Mouse (Mus musculus): ENCODE data around the gene Fdxr. TPM values are rescaled to one million over a fixed set of nuclear protein-coding genes. Genes with fewer than 3 reads are reported as not detected.

The Fdxr gene
- polyA plus RNA-seq, 1 experiment from 2014 or later: 17.6 TPM

DNA sequence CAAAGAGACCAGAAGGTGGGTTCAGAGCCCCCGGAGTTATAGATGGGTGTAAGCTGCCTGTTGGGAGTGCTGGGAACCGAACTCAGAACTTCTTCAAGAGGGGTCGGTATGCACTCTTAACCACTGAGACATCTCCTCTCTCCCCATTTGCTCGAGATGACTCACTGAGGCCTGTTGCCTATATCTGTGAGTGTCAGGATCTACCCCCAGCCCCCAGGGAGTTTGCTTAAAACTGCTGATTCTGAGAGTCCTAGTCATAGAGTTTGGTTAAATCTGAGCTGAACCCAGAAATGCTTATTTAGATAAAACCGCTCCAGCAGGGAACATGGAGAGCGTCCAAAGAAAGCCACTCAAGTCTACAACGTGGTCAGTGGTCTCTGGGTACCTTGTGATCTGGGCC is 2.7 kb downstream of the Fdxr start:
- Histone ChIP-seq H3K36me3 (replicated peaks) (peaks cover 12% of the 10 kb centered on the region), H3K27me3 (replicated peaks; ENCODE audit: low read depth, poor library complexity, severe bottlenecking) (peaks cover 12% of the 10 kb centered on the region), H3K4me3 (no peak overlapping the region), H3K9me3 (no peaks in the 10 kb centered on the region), H3K4me1 (peaks cover 48% of the 10 kb centered on the region), H3K27ac (replicated peaks) (no peak overlapping the region)
- 88% methylated on average over 7 of the region's 7 CpGs for WGBS
- no peak for DNase-seq (ENCODE audit: low spot score)

DNA sequence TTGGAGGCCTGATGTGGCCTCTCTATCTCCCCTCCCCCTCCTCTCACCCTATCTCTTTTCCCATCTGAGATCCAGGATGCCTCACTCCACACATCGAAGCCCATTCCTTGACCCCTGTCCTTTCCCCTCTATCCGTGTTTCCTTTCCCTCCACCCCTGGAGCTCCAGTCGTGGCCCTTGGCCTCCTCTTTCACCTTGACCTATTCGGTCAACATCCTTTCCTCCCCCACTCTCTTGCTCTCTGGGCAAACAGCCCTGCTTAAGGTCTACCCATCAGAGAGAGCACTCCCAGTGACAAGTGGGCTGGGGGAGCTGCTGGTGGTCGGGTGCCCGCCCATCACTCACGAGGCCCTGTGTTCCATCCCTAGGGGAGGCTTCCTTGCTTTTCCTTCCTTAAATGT is 3.1 kb downstream of the Fdxr start:
- H3K4me1 ChIP-seq: peaks cover 48% of the 10 kb centered on the region

GRCm38 (mm10) chr11:115272894-115273498 is 3.9 kb downstream of the Fdxr start:
- Histone ChIP-seq H3K9me3 (no peaks in the 10 kb centered on the region), H3K4me1 (peaks cover 50% of the 10 kb centered on the region), H3K36me3 (replicated peaks) (peaks cover 24% of the 10 kb centered on the region), H3K4me3 (no peak overlapping the region), H3K27ac (replicated peaks) (no peak overlapping the region), H3K27me3 (replicated peaks; ENCODE audit: low read depth, poor library complexity, severe bottlenecking) (peaks cover 24% of the 10 kb centered on the region)
- WGBS: 79% methylated on average over 10 of the region's 10 CpGs
- DNase-seq (ENCODE audit: low spot score): no peak

More for the DNA sequence above, 3.1 kb downstream of the Fdxr start:
- Histone ChIP-seq H3K36me3 (replicated peaks) (peaks cover 17% of the 10 kb centered on the region), H3K27me3 (replicated peaks; ENCODE audit: low read depth, poor library complexity, severe bottlenecking) (peaks cover 16% of the 10 kb centered on the region), H3K4me3 (no peak overlapping the region), H3K27ac (replicated peaks) (no peak overlapping the region), H3K9me3 (no peaks in the 10 kb centered on the region)
- WGBS: 61% methylated on average over 7 of the region's 7 CpGs
- no peak for DNase-seq (ENCODE audit: low spot score)

- Histone ChIP-seq H3K36me3 (replicated peaks) (peaks cover 28% of the 10 kb centered on the region), H3K4me3 (no peak overlapping the region), H3K4me1 (peaks cover 58% of the 10 kb centered on the region), H3K27ac (replicated peaks) (no peak overlapping the region), H3K27me3 (replicated peaks; ENCODE audit: low read depth, poor library complexity, severe bottlenecking) (peaks cover 39% of the 10 kb centered on the region), H3K9me3 (no peaks in the 10 kb centered on the region)
- 74% methylated on average over 10 of the region's 10 CpGs for WGBS
- no peak for DNase-seq (ENCODE audit: low spot score)
Observed at GRCm38 (mm10) chr11:115271481-115271880, 5.4 kb downstream of the Fdxr start.

DNA sequence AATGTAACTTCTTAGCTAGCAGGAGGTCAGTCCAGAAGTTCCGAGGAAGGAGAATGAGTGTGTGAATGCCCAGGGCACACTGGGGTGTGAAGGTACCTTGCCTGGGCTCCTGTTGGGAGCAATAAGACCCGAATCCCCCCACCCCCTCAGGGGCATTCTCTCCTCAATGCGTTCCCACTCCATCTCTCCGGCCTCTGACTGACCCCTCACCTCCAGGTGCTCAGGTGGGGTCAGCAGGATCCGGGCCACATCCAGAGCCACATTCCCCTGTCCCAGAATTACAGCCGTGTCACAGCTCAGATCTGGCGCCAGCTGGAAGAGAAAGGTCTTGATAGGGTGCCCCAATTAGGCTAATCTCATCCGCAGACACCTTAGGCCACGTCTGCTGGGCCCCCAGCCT is 5.8 kb downstream of the Fdxr start:
- DNase-seq (ENCODE audit: low spot score): no peak
- 81% methylated on average over 9 of the region's 9 CpGs for WGBS
- peaks cover 58% of the 10 kb centered on the region for H3K4me1 ChIP-seq
- H3K27me3 ChIP-seq (replicated peaks; ENCODE audit: low read depth, poor library complexity, severe bottlenecking): peaks cover 43% of the 10 kb centered on the region
- no peak overlapping the region for H3K27ac ChIP-seq (replicated peaks)
- H3K9me3 ChIP-seq: no peaks in the 10 kb centered on the region
- peaks cover 28% of the 10 kb centered on the region for H3K36me3 ChIP-seq (replicated peaks)
- H3K4me3 ChIP-seq: no peak overlapping the region

GRCm38 (mm10) chr11:115270148-115270861 is 6.5 kb downstream of the Fdxr start:
- peaks cover 51% of the 10 kb centered on the region for H3K27me3 ChIP-seq (replicated peaks; ENCODE audit: low read depth, poor library complexity, severe bottlenecking)
- 35% methylated on average over 19 of the region's 19 CpGs for WGBS
- H3K4me1 ChIP-seq: peaks cover 58% of the 10 kb centered on the region
- no peak overlapping the region for H3K4me3 ChIP-seq
- peak; percentile 86 for DNase-seq (ENCODE audit: low spot score)
- no peaks in the 10 kb centered on the region for H3K9me3 ChIP-seq
- H3K36me3 ChIP-seq (replicated peaks): peaks cover 28% of the 10 kb centered on the region
- H3K27ac ChIP-seq (replicated peaks): no peak overlapping the region

GRCm38 (mm10) chr11:115269330-115270066 is 7.4 kb downstream of the Fdxr start:
- DNase-seq (ENCODE audit: low spot score): no peak
- no peaks in the 10 kb centered on the region for H3K9me3 ChIP-seq
- H3K36me3 ChIP-seq (replicated peaks): peaks cover 28% of the 10 kb centered on the region
- H3K27ac ChIP-seq (replicated peaks): no peak overlapping the region
- no peak overlapping the region for H3K4me3 ChIP-seq
- peaks cover 58% of the 10 kb centered on the region for H3K4me1 ChIP-seq
- WGBS: 87% methylated on average over 27 of the region's 27 CpGs
- peaks cover 59% of the 10 kb centered on the region for H3K27me3 ChIP-seq (replicated peaks; ENCODE audit: low read depth, poor library complexity, severe bottlenecking)

- Histone ChIP-seq H3K27ac (replicated peaks) (no peak overlapping the region), H3K36me3 (replicated peaks) (peaks cover 28% of the 10 kb centered on the region), H3K27me3 (replicated peaks; ENCODE audit: low read depth, poor library complexity, severe bottlenecking) (peaks cover 74% of the 10 kb centered on the region), H3K9me3 (no peaks in the 10 kb centered on the region), H3K4me1 (peaks cover 47% of the 10 kb centered on the region), H3K4me3 (no peak overlapping the region)
- WGBS: 76% methylated on average over 11 of the region's 11 CpGs
- no peak for DNase-seq (ENCODE audit: low spot score)
Observed at GRCm38 (mm10) chr11:115267958-115268357, 8.9 kb downstream of the Fdxr start.

DNA sequence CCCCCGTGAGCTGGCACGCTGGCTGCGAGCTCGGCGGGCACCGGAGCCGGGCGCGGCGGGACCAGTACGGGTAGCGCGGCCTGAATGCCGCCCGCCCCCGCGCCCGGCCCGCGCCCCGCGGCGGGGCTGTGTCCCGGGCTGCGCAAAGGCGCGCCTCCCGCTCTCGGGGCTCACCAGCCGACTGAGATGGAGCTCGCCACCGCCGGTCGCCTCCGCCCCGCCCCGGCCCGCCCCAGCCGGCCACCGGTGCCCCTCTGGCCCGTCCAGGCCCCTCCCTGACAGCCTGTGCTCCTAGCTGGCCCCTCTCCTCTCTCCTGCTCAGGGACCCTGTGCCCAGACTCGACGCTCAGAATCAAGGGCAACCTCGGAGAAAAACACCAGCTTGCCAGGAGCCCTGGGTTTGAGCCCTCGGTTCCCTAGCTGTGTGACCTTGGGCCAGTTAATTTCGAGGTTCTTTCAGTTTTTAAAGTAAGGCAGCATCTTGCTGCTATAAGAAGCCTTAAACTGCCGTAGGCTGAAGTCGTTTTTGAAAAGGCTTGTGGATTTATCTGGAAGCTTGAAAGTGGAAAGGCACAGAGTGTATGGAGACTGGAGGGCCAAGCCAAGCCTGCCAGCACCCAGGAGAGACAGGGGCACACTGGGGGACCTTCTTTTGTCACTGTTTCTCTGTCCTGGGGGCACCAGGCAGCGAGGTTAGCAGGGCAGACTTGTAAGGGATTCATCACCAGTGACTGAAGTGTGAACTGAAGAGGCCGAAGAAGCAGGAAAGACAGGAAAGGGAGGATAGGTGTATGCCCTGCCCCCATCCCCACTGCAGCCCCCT is 9.6 kb downstream of the Fdxr start, which contains the start of gene Grin2c:
Gene Grin2c (minus strand): TSS at position 183 of the 823 bp plus-strand sequence.
- H3K9me3 ChIP-seq: no peaks in the 10 kb centered on the region
- peaks cover 28% of the 10 kb centered on the region for H3K36me3 ChIP-seq (replicated peaks)
- H3K27me3 ChIP-seq (replicated peaks; ENCODE audit: low read depth, poor library complexity, severe bottlenecking): peaks cover 81% of the 10 kb centered on the region
- H3K4me3 ChIP-seq: peak within 1 kb of the TSS; percentile 56
- peaks cover 46% of the 10 kb centered on the region for H3K4me1 ChIP-seq
- WGBS: 5% methylated on average over 49 of the region's 50 CpGs
- peak; percentile 42 for DNase-seq (ENCODE audit: low spot score)
- H3K27ac ChIP-seq (replicated peaks): no peak within 1 kb of the TSS

DNA sequence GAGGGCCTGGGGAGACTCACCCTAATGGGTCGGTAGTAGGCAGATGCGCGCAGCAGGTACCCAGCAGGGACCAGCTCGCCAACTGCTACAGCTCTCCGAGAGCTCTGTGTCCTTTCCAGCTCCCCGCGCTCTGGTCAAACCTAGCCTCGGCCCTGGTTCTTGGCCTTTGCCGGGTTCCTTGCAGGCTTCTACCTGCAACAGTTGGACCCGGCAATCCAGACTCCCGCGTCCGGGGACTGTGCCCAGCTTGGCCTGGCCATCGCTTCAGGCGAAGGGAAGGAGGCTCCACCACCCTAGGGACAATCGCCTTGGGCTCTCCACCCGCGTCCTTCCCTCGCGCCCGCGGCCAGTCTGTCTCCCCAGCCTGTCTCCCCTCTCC is 10.5 kb downstream of the Fdxr start:
- H3K27ac ChIP-seq (replicated peaks): no peak overlapping the region
- DNase-seq (ENCODE audit: low spot score): peak; percentile 32
- peaks cover 26% of the 10 kb centered on the region for H3K36me3 ChIP-seq (replicated peaks)
- no peaks in the 10 kb centered on the region for H3K9me3 ChIP-seq
- peaks cover 90% of the 10 kb centered on the region for H3K27me3 ChIP-seq (replicated peaks; ENCODE audit: low read depth, poor library complexity, severe bottlenecking)
- WGBS: under 1% methylated on average over 22 of the region's 22 CpGs
- H3K4me3 ChIP-seq: peak overlapping the region; percentile 56
- H3K4me1 ChIP-seq: peaks cover 46% of the 10 kb centered on the region

DNA sequence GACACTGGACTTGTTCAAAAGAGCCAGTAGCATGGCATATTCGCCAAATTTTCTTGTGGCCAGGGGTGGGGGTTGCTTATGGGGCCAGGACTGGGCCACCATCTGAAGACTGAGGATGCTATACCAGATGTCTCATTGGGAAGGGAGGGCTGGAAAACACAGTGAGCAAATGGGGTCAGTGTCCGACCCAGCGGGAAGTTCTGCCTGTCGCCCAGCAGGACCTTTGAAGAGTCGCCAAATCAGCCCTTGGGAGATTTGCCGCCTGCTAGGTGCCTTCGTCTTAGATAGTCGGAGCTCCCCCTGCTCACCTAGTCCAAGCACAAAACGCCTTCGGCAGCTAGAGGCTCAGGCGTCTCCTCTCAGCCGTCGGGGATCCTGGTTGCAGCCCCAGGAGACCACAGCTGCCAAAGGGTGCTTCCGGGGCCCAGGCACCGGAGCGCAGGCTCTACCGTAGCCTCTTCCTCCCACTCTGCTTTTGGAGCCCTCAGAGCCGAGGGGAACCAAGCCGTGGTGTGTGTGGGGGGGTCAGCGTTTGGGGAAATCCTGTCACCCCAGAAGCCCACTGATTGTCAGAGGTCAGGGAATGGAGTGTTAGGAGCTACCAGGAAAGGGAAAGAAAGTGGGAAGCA is 11.0 kb downstream of the Fdxr start:
- 6% methylated on average over 20 of the region's 20 CpGs for WGBS
- Histone ChIP-seq H3K4me1 (peaks cover 46% of the 10 kb centered on the region), H3K27ac (replicated peaks) (no peak overlapping the region), H3K4me3 (peak overlapping the region; percentile 56), H3K36me3 (replicated peaks) (peaks cover 22% of the 10 kb centered on the region), H3K9me3 (no peaks in the 10 kb centered on the region), H3K27me3 (replicated peaks; ENCODE audit: low read depth, poor library complexity, severe bottlenecking) (peaks cover 95% of the 10 kb centered on the region)
- DNase-seq (ENCODE audit: low spot score): peak; percentile 19
